13 mouse cellular contexts compared by ENCODE assay signal in the genomic region with DNA sequence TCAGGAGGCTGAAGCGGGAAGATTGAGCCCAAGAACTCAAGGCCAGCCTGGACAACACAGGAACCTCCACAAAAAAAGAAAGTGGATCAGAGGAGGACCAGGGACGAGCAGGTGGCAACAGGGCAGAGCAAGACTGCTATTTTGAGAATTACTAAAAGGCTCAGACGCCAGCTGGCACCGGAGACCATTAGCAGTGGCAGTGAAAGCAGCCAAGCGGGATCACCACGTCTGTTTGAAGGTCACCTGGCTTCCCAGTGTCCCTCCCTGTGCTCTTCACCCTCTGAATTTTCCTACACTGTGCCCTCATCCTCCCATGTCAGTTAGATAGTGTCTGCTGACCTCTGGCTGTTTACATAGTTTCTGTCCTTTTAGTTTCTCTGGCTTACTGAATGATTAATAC. TPM values are rescaled to one million over a fixed set of nuclear protein-coding genes. Genes with fewer than 3 reads are reported as not detected.
DNase-seq lines count a peak whose midpoint lies in the region; ATAC-seq and TF ChIP-seq lines count a peak whose summit lies in the region.
"Had no signal": no experiment of that assay in that cellular context is flagged by ENCODE, and none has a peak within 500 bp of the region (broad histone marks: within the 10 kb centered on the region; RNA-seq: fewer than 3 reads in every experiment).

No protein-coding gene starts in this region.

- WGBS in forebrain, embryonic 12.5 days, result 78% methylated on average over 6 of the region's 6 CpGs
- WGBS in forebrain, postnatal 0 days, result 48% methylated on average over 6 of the region's 6 CpGs
- WGBS in liver, adult 2 months, result 13% methylated on average over 6 of the region's 6 CpGs

- TF ChIP-seq CTCF in forebrain, postnatal 0 days (IDR thresholded peaks at IDR 0.05; ENCODE audit: low read depth), result no peak
- TF ChIP-seq CTCF in liver, adult 2 months (IDR thresholded peaks at IDR 0.05; ENCODE audit: low read depth, low read length), result 0 out of 2 replicates have a peak, but pooled peaks have one; percentile 3

- H3K27ac ChIP-seq in forebrain, embryonic 12.5 days, result 0 out of 2 replicates have a peak overlapping the region, but pooled peaks have one; percentile 31
- no peak overlapping the region for H3K27ac ChIP-seq in forebrain, postnatal 0 days (ENCODE audit: low read depth, low read length)
- H3K27ac ChIP-seq in liver, adult 2 months (replicated peaks; ENCODE audit: insufficient read depth, low read depth, low read length), result peak overlapping the region; percentile 87

- TF ChIP-seq POLR2A in liver, adult 2 months (IDR thresholded peaks at IDR 0.05; ENCODE audit: extremely low read depth, insufficient read depth, low read length), result no peak

- H3K4me2 ChIP-seq in forebrain, embryonic 12.5 days, result no peak overlapping the region
- no peak overlapping the region for H3K4me2 ChIP-seq in forebrain, postnatal 0 days (ENCODE audit: low read depth)

- H3K79me2 ChIP-seq in liver, adult 2 months (ENCODE audit: control insufficient read depth, insufficient read depth, low read length), result peaks cover 3% of the 10 kb centered on the region; the same call in 1 of the 2 replicates

- peaks cover 22% of the 10 kb centered on the region for H3K4me1 ChIP-seq in forebrain, embryonic 12.5 days
- 0 out of 2 replicates have a peak, but pooled peaks cover 6% of the 10 kb centered on the region for H3K4me1 ChIP-seq in forebrain, postnatal 0 days (ENCODE audit: insufficient read depth)
- peaks cover 17% of the 10 kb centered on the region for H3K4me1 ChIP-seq in liver, adult 2 months (ENCODE audit: control insufficient read depth, insufficient read depth, low read length)

- ATAC-seq in forebrain, embryonic 12.5 days (ENCODE audit: low FRiP score), result no peak
- ATAC-seq in forebrain, postnatal 0 days, result no peak
- ATAC-seq: inflammation-experienced regulatory T-cells, adult 6 months had no signal

- DNase-seq in forebrain, postnatal 0 days, result no peak
- DNase-seq in liver, adult 2 months (ENCODE audit: extremely low read depth, low read depth, low spot score), result peak; percentile 99
- no peak for DNase-seq in liver
- peak; percentile 86 to 88 for DNase-seq in cerebellum, postnatal 36 days
- DNase-seq in skeletal muscle tissue, adult 2 months (ENCODE audit: low read depth, low spot score), result peak; percentile 87
- no peak for DNase-seq in lung, postnatal 4 days
- DNase-seq in urinary bladder, adult 18-20 months (ENCODE audit: low spot score in 2 of 2), result no peak
- DNase-seq: lung, adult 18-20 months; midbrain, embryonic 14.5 days; thymus, postnatal 4 days had no signal

- H3K4me3 ChIP-seq in forebrain, embryonic 12.5 days (replicated peaks), result no peak overlapping the region
- H3K4me3 ChIP-seq in forebrain, postnatal 0 days (ENCODE audit: low read depth, low read length), result no peak overlapping the region
- no peak overlapping the region for H3K4me3 ChIP-seq in liver, adult 2 months (ENCODE audit: insufficient read depth, low read depth, low read length)

- no peaks in the 10 kb centered on the region for H3K27me3 ChIP-seq in forebrain, embryonic 12.5 days
- H3K27me3 ChIP-seq in forebrain, postnatal 0 days (ENCODE audit: insufficient read depth, low read length), result no peaks in the 10 kb centered on the region
- H3K27me3 ChIP-seq in liver, adult 2 months (ENCODE audit: control insufficient read depth, insufficient read depth, low read length), result no peaks in the 10 kb centered on the region

- peaks cover 4% of the 10 kb centered on the region; the same call in 1 of the 2 replicates for H3K36me3 ChIP-seq in forebrain, embryonic 12.5 days (replicated peaks)
- H3K36me3 ChIP-seq in forebrain, postnatal 0 days (ENCODE audit: insufficient read depth), result no peaks in the 10 kb centered on the region
- no peaks in the 10 kb centered on the region for H3K36me3 ChIP-seq in liver, adult 2 months (ENCODE audit: control insufficient read depth, insufficient read depth, low read length)

- no peak overlapping the region for H3K9ac ChIP-seq in forebrain, embryonic 12.5 days
- no peak overlapping the region for H3K9ac ChIP-seq in forebrain, postnatal 0 days
- H3K9ac ChIP-seq in liver, adult 2 months (ENCODE audit: low read depth, low read length), result peak overlapping the region; percentile 66

- H3K9me3 ChIP-seq in forebrain, embryonic 12.5 days, result 0 out of 2 replicates have a peak, but pooled peaks cover 3% of the 10 kb centered on the region
- H3K9me3 ChIP-seq in forebrain, postnatal 0 days (ENCODE audit: low read length), result no peaks in the 10 kb centered on the region

RNA-seq across cellular contexts. Expression of a gene that starts 1.3 kb away (rescaled TPM):
- 12.9 and 13.2 TPM in 2 replicates for polyA plus RNA-seq in forebrain, embryonic 12.5 days (2016; fragmentation: Nextera tagmentation; extraction: Ambion mirVana)
- total RNA-seq in forebrain, postnatal 0 days (2014; rRNA removed), result 10.1 and 10.3 TPM in 2 replicates
- polyA plus RNA-seq in forebrain, postnatal 0 days (2015; fragmentation: Nextera tagmentation; extraction: Ambion mirVana), result 2.7 and 4.2 TPM in 2 replicates
- total RNA-seq in liver, adult 2 months (2014; rRNA removed), result 1.9 and 3.2 TPM in 2 replicates
- 0.33 and 0.39 TPM in 2 replicates for polyA plus RNA-seq in liver, adult 2 months (2012; rRNA removed)
- polyA plus RNA-seq: inflammation-experienced regulatory T-cells, adult 6 months had no signal

RNA-seq across cellular contexts. Expression of a gene that starts 11.2 kb away (rescaled TPM):
- 0.65 and 0.73 TPM in 2 replicates for polyA plus RNA-seq in forebrain, embryonic 12.5 days (2016; fragmentation: Nextera tagmentation; extraction: Ambion mirVana)
- 0.38 and 0.46 TPM in 2 replicates for total RNA-seq in forebrain, postnatal 0 days (2014; rRNA removed)
- polyA plus RNA-seq in forebrain, postnatal 0 days (2015; fragmentation: Nextera tagmentation; extraction: Ambion mirVana), result 0.05 and 0.19 TPM in 2 replicates
- under 0.01 TPM in 1 of 2 replicates, not detected in the other for total RNA-seq in liver, adult 2 months (2014; rRNA removed)
- 0.05 and 0.99 TPM in 2 replicates for polyA plus RNA-seq in liver, adult 2 months (2012; rRNA removed)
- polyA plus RNA-seq: inflammation-experienced regulatory T-cells, adult 6 months; spleen, adult 2 months had no signal

RNA-seq across cellular contexts. Expression of a gene that starts 52.7 kb away (rescaled TPM):
- 96.9 and 98.7 TPM in 2 replicates for polyA plus RNA-seq in forebrain, embryonic 12.5 days (2016; fragmentation: Nextera tagmentation; extraction: Ambion mirVana)
- 47.6 and 48.3 TPM in 2 replicates for total RNA-seq in forebrain, postnatal 0 days (2014; rRNA removed)
- 115 and 134 TPM in 2 replicates for polyA plus RNA-seq in forebrain, postnatal 0 days (2015; fragmentation: Nextera tagmentation; extraction: Ambion mirVana)
- total RNA-seq in liver, adult 2 months (2014; rRNA removed), result 40.1 and 51.7 TPM in 2 replicates
- polyA plus RNA-seq in liver, adult 2 months (2012; rRNA removed), result 37.4 and 41.5 TPM in 2 replicates

Comparison
In these comparisons a context has a peak if more than half of its experiments do, and no peak if none do; other contexts are left out.
1. DNase-seq: peak in liver, adult 2 months (single experiment), cerebellum, postnatal 36 days (2 of 2) and skeletal muscle tissue, adult 2 months (single experiment); none in forebrain, postnatal 0 days (single experiment), liver (single experiment), lung, postnatal 4 days (0 of 2) and urinary bladder, adult 18-20 months (0 of 2).